Mouse (Mus musculus) heart, adult 2 months (tissue): Measurements from ENCODE around the gene Robo1. TPM values are rescaled to one million over a fixed set of nuclear protein-coding genes. Genes with fewer than 3 reads are reported as not detected.
A peak's percentile ranks its signal among the peaks of the same experiment; 100 is the strongest.

Experiments
- DNase-seq, 2 experiments: peaks; one replicate each; pipeline ENCODE4 v3.0.0; 2021
- H3K27ac ChIP-seq: fragments of 200-600 bp; 2 replicates; pipeline ENCODE4 v1.8.1; 2022
- H3K27me3 ChIP-seq: fragments of 200-500 bp; 2 replicates; pipeline ENCODE4 v1.6.1; 2012; ENCODE audit warnings: mild to moderate bottlenecking, low read length, inconsistent platforms, mixed read lengths; ENCODE audit not compliant: control insufficient read depth, insufficient read depth
- H3K36me3 ChIP-seq: fragments of 200-500 bp; 2 replicates; pipeline ENCODE4 v1.6.1; 2012; ENCODE audit warnings: low read length, inconsistent platforms; ENCODE audit not compliant: control insufficient read depth, insufficient read depth
- H3K4me1 ChIP-seq: fragments of 200-500 bp; 2 replicates; pipeline ENCODE4 v1.6.1; 2011; ENCODE audit warnings: low read length; ENCODE audit not compliant: control insufficient read depth, insufficient read depth
- H3K4me3 ChIP-seq: fragments of 200-600 bp; 2 replicates; pipeline ENCODE4 v1.8.1; 2022
- H3K79me2 ChIP-seq: fragments of 200-500 bp; replicated peaks from 2 replicates; pipeline ENCODE4 v1.6.1; 2012; ENCODE audit warnings: mild to moderate bottlenecking, inconsistent platforms, low read length, moderate library complexity, mixed read lengths; ENCODE audit not compliant: control insufficient read depth, insufficient read depth
- H3K9ac ChIP-seq: fragments of 200-500 bp; 2 replicates; pipeline ENCODE4 v1.6.1; 2012; ENCODE audit warnings: low read depth, mild to moderate bottlenecking, control low read depth, inconsistent platforms, low read length, mixed read lengths
- CTCF ChIP-seq: fragments of 200-600 bp; IDR thresholded peaks from 2 replicates; pipeline ENCODE4 v1.8.1; 2022; ENCODE audit warnings: antibody characterized with exemption, mild to moderate bottlenecking, moderate library complexity
- EP300 ChIP-seq: fragments of 200-500 bp; IDR thresholded peaks from 2 replicates; pipeline ENCODE4 v1.6.1; 2011; ENCODE audit warnings: low read depth, low read length, control low read depth; ENCODE audit not compliant: insufficient read depth
- POLR2A ChIP-seq: fragments of 200-500 bp; IDR thresholded peaks from 2 replicates; pipeline ENCODE4 v1.6.1; 2011; ENCODE audit warnings: mild to moderate bottlenecking, low read depth, low read length, control low read depth; ENCODE audit not compliant: insufficient read depth
- WGBS: fragments of 180-500 bp; shearing (Covaris S2); methylation state at CpG from one replicate; pipeline ENCODE4 v1.1.7; 2018; 5-methylcytosine and 5-hydroxymethylcytosine counted together
- intact Hi-C: fragments of 180-260 bp; cut with DNase I; formaldehyde crosslinking; loops from one replicate; pipeline ENCODE4 v1.15.1; 2025
- polyA plus RNA-seq: library from polyadenylated mRNA; depleted of rRNA; stranded (reverse); fragments of >200 nt; gene quantifications from 2 replicates; pipeline ENCODE4 v1.2.3, GENCODE M21; 2012
- total RNA-seq, 2 experiments: library from RNA; stranded (reverse); gene quantifications; 2 replicates each; pipeline ENCODE4 v1.2.3; 2021

Gene Robo1
- total and polyA plus RNA-seq, 3 experiments, result 0.76 to 1.2 (median 1.1) TPM

GRCm38 (mm10) chr16:72993594-72993993 is 685.5 kb downstream of the Robo1 start:
- Histone ChIP-seq H3K4me1 (no peaks in the 10 kb centered on the region), H3K36me3 (no peaks in the 10 kb centered on the region), H3K4me3 (no peak overlapping the region), H3K79me2 (no peaks in the 10 kb centered on the region), H3K27me3 (no peaks in the 10 kb centered on the region), H3K9ac (no peak overlapping the region), H3K27ac (no peak overlapping the region)
- no peak for DNase-seq
- TF ChIP-seq EP300 (no peak), CTCF (no peak), POLR2A (no peak)
- 79% methylated on average over 10 of the region's 10 CpGs for WGBS
- intact Hi-C loops, result no loop called here

DNA sequence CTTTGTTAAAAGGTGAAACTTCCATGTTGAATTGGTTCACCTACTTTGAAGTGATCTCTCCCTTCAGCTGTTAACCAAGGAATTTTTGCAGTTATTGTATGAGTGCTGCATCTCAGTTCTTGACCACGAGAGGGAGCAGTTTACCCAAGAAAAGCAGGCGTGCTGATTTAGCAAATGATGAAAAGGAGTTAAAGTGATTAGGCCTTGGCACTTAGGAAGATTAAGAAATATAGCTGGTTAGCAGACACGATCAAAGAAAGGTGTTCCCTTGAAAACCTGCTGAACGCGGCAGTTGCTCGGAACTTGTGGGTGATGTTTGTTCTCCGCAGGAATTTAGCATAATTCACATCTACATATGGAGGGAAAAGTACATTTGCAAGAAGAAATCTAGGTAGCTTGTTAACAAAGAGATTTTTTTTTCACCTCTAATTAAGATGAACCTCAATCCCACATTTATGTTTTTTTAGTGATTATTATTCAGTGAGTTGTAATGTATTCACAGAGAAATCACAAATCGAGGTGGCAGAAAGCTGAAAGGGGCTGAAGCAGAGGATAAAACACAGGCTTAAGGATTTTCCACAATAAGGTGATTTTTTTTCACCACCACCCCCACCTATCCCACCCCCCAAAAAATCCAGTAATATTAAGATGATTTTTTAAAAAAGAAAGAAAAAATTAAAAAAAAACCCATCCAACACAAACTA is 687.3 kb downstream of the Robo1 start:
- no peak overlapping the region for H3K27ac ChIP-seq
- H3K9ac ChIP-seq, result no peak overlapping the region
- H3K4me3 ChIP-seq, result no peak overlapping the region
- intact Hi-C loops, result loop anchor here (2.0 kb wide), 1 partner anchor 1417 kb away; no protein-coding TSS in a partner anchor
- peak in 1 of 2 experiments; percentile 11 for DNase-seq
- TF ChIP-seq EP300 (no peak), CTCF (peak; percentile 88)
- H3K79me2 ChIP-seq, result no peaks in the 10 kb centered on the region
- H3K36me3 ChIP-seq, result no peaks in the 10 kb centered on the region
- no peaks in the 10 kb centered on the region for H3K4me1 ChIP-seq
- H3K27me3 ChIP-seq, result no peaks in the 10 kb centered on the region
- 40% methylated on average over 8 of the region's 8 CpGs for WGBS

GRCm38 (mm10) chr16:72995955-72996535 is 687.9 kb downstream of the Robo1 start:
- Histone ChIP-seq H3K27me3 (no peaks in the 10 kb centered on the region), H3K4me3 (no peak overlapping the region), H3K9ac (no peak overlapping the region), H3K36me3 (no peaks in the 10 kb centered on the region), H3K27ac (no peak overlapping the region), H3K4me1 (no peaks in the 10 kb centered on the region), H3K79me2 (no peaks in the 10 kb centered on the region)
- intact Hi-C loops, result loop anchor here (2.0 kb wide), 1 partner anchor 1417 kb away; no protein-coding TSS in a partner anchor
- WGBS, result 82% methylated on average over 10 of the region's 10 CpGs
- TF ChIP-seq CTCF, result no peak
- DNase-seq, result no peak

- Histone ChIP-seq H3K27ac (no peak overlapping the region), H3K4me3 (no peak overlapping the region), H3K36me3 (no peaks in the 10 kb centered on the region), H3K27me3 (no peaks in the 10 kb centered on the region), H3K4me1 (no peaks in the 10 kb centered on the region), H3K9ac (no peak overlapping the region), H3K79me2 (no peaks in the 10 kb centered on the region)
- no peak for DNase-seq
- TF ChIP-seq CTCF (no peak), EP300 (no peak), POLR2A (no peak)
- intact Hi-C loops, result no loop called here
- 35% methylated on average over 6 of the region's 6 CpGs for WGBS
These were observed 690.6 kb downstream of the Robo1 start for GRCm38 (mm10) chr16:72998677-72999076.

GRCm38 (mm10) chr16:73002685-73003084 is 694.6 kb downstream of the Robo1 start:
- Histone ChIP-seq H3K79me2 (no peaks in the 10 kb centered on the region), H3K27me3 (no peaks in the 10 kb centered on the region), H3K4me1 (no peaks in the 10 kb centered on the region), H3K4me3 (no peak overlapping the region), H3K9ac (no peak overlapping the region), H3K27ac (no peak overlapping the region), H3K36me3 (no peaks in the 10 kb centered on the region)
- intact Hi-C loops, result no loop called here
- TF ChIP-seq POLR2A (no peak), CTCF (no peak), EP300 (no peak)
- no peak for DNase-seq
- 87% methylated on average over 4 of the region's 4 CpGs for WGBS

GRCm38 (mm10) chr16:73004601-73005000 is 696.5 kb downstream of the Robo1 start:
- no peaks in the 10 kb centered on the region for H3K79me2 ChIP-seq
- H3K4me1 ChIP-seq, result no peaks in the 10 kb centered on the region
- H3K9ac ChIP-seq, result no peak overlapping the region
- WGBS, result 92% methylated on average over 11 of the region's 11 CpGs
- TF ChIP-seq EP300 (no peak), POLR2A (no peak), CTCF (no peak)
- H3K36me3 ChIP-seq, result no peaks in the 10 kb centered on the region
- no peak for DNase-seq
- no peaks in the 10 kb centered on the region for H3K27me3 ChIP-seq
- no peak overlapping the region for H3K4me3 ChIP-seq
- H3K27ac ChIP-seq, result no peak overlapping the region
- intact Hi-C loops, result no loop called here
